ENCODE assay signal across 9 mouse cellular contexts in genomic region chr16:45608481-45608954, GRCm38 (mm10). TPM values are rescaled to one million over a fixed set of nuclear protein-coding genes. Genes with fewer than 3 reads are reported as not detected.
DNase-seq lines count a peak whose midpoint lies in the region; ATAC-seq lines count a peak whose summit lies in the region.
"Had no signal": no experiment of that assay in that cellular context is flagged by ENCODE, and none has a peak within 500 bp of the region (broad histone marks: within the 10 kb centered on the region; RNA-seq: fewer than 3 reads in every experiment).

No protein-coding gene starts in this region.

- H3K4me1 ChIP-seq in embryonic facial prominence, embryonic 11.5 days (ENCODE audit: control insufficient read depth, insufficient read depth, low read length): no peaks in the 10 kb centered on the region
- H3K4me1 ChIP-seq in embryonic facial prominence, embryonic 10.5 days: no peaks in the 10 kb centered on the region
- H3K4me1 ChIP-seq in kidney, embryonic 15.5 days: peaks cover 4% of the 10 kb centered on the region; the same call in 1 of the 2 replicates

- H3K9me3 ChIP-seq in embryonic facial prominence, embryonic 11.5 days (replicated peaks; ENCODE audit: control insufficient read depth, low read length): no peaks in the 10 kb centered on the region
- H3K9me3 ChIP-seq in embryonic facial prominence, embryonic 10.5 days: no peaks in the 10 kb centered on the region
- H3K9me3 ChIP-seq in kidney, embryonic 15.5 days (replicated peaks): no peaks in the 10 kb centered on the region

- H3K27ac ChIP-seq in embryonic facial prominence, embryonic 11.5 days (replicated peaks; ENCODE audit: low read depth, low read length): no peak overlapping the region
- no peak overlapping the region for H3K27ac ChIP-seq in embryonic facial prominence, embryonic 10.5 days (replicated peaks)
- H3K27ac ChIP-seq in kidney, embryonic 15.5 days: peak overlapping the region; percentile 1; the same call in 1 of the 2 replicates

- H3K4me3 ChIP-seq in embryonic facial prominence, embryonic 11.5 days (ENCODE audit: low read depth, low read length): no peak overlapping the region
- H3K4me3 ChIP-seq in embryonic facial prominence, embryonic 10.5 days: no peak overlapping the region
- H3K4me3 ChIP-seq in kidney, embryonic 15.5 days (replicated peaks): no peak overlapping the region

- H3K27me3 ChIP-seq in embryonic facial prominence, embryonic 11.5 days (ENCODE audit: control insufficient read depth, insufficient read depth, low read length): no peaks in the 10 kb centered on the region
- no peaks in the 10 kb centered on the region for H3K27me3 ChIP-seq in embryonic facial prominence, embryonic 10.5 days (replicated peaks; ENCODE audit: low read depth, poor library complexity, severe bottlenecking)
- no peaks in the 10 kb centered on the region for H3K27me3 ChIP-seq in kidney, embryonic 15.5 days

- no peak for ATAC-seq in embryonic facial prominence, embryonic 11.5 days (replicated peaks; ENCODE audit: insufficient number of reproducible peaks, low FRiP score, low TSS enrichment, low read depth)
- ATAC-seq in kidney, embryonic 15.5 days (replicated peaks; ENCODE audit: low FRiP score): peak; percentile 66

- H3K4me2 ChIP-seq in embryonic facial prominence, embryonic 11.5 days (ENCODE audit: low read depth, low read length): no peak overlapping the region
- no peak overlapping the region for H3K4me2 ChIP-seq in kidney, embryonic 15.5 days

- no peaks in the 10 kb centered on the region for H3K36me3 ChIP-seq in embryonic facial prominence, embryonic 11.5 days (replicated peaks; ENCODE audit: control insufficient read depth, insufficient read depth, low read depth, low read length)
- H3K36me3 ChIP-seq in embryonic facial prominence, embryonic 10.5 days (replicated peaks): no peaks in the 10 kb centered on the region
- no peaks in the 10 kb centered on the region for H3K36me3 ChIP-seq in kidney, embryonic 15.5 days

- DNase-seq in embryonic facial prominence, embryonic 11.5 days (ENCODE audit: low spot score): peak; percentile 18
- DNase-seq in embryonic facial prominence, embryonic 10.5 days (ENCODE audit: low spot score): no peak
- peak; percentile 8 for DNase-seq in right cerebral cortex, adult 18-20 months
- DNase-seq in right cerebral cortex, postnatal 36 days (ENCODE audit: low spot score in 2 of 2): no peak
- peak; percentile 29 to 42 for DNase-seq in lung, postnatal 4 days
- DNase-seq in gastrocnemius, postnatal 4 days (ENCODE audit: low spot score in 2 of 2): no peak
- DNase-seq in c-Kit-positive CD71-positive TER-119-positive erythroid progenitor cells, embryonic 14.5 days (ENCODE audit: low spot score): no peak

- no peak overlapping the region for H3K9ac ChIP-seq in embryonic facial prominence, embryonic 11.5 days (replicated peaks; ENCODE audit: low read length)
- H3K9ac ChIP-seq in kidney, embryonic 15.5 days: no peak overlapping the region

- 50% methylated on average over 4 of the region's 4 CpGs for WGBS in embryonic facial prominence, embryonic 11.5 days
- 47% methylated on average over 4 of the region's 4 CpGs for WGBS in embryonic facial prominence, embryonic 10.5 days
- WGBS in kidney, embryonic 15.5 days: 25% methylated on average over 4 of the region's 4 CpGs

RNA-seq across cellular contexts. Expression of gene Gcsam, which starts 1.7 kb away (rescaled TPM):
- 0.15 and 0.32 TPM in 2 replicates for polyA plus RNA-seq in embryonic facial prominence, embryonic 11.5 days (2014; fragmentation: Nextera tagmentation; extraction: Ambion mirVana)
- polyA plus RNA-seq in embryonic facial prominence, embryonic 10.5 days (2016; fragmentation: Nextera tagmentation; extraction: Ambion mirVana): 0.10 TPM in 1 of 2 replicates, not detected in the other
- 0.08 and 0.18 TPM in 2 replicates for polyA plus RNA-seq in kidney, embryonic 15.5 days (2015; fragmentation: Nextera tagmentation; extraction: Ambion mirVana)
- under 1 TPM; 0.57 to 0.74 TPM for total RNA-seq in gastrocnemius, postnatal 4 days (2021)
- total RNA-seq: layer of hippocampus, postnatal 10 days had no signal

RNA-seq across cellular contexts. Expression of gene BC016579, which starts 45.4 kb away (rescaled TPM):
- polyA plus RNA-seq in embryonic facial prominence, embryonic 11.5 days (2014; fragmentation: Nextera tagmentation; extraction: Ambion mirVana): 0.15 and 0.18 TPM in 2 replicates
- 0.09 TPM in 1 of 2 replicates, not detected in the other for polyA plus RNA-seq in embryonic facial prominence, embryonic 10.5 days (2016; fragmentation: Nextera tagmentation; extraction: Ambion mirVana)
- 0.23 and 0.30 TPM in 2 replicates for polyA plus RNA-seq in kidney, embryonic 15.5 days (2015; fragmentation: Nextera tagmentation; extraction: Ambion mirVana)
- not detected for total RNA-seq in gastrocnemius, postnatal 4 days (2021)
- total RNA-seq: layer of hippocampus, postnatal 10 days had no signal

Comparison
In these comparisons a context has a peak if more than half of its experiments do, and no peak if none do; other contexts are left out.
1. DNase-seq: peak in embryonic facial prominence, embryonic 11.5 days (single experiment), right cerebral cortex, adult 18-20 months (single experiment) and lung, postnatal 4 days (2 of 2); none in embryonic facial prominence, embryonic 10.5 days (single experiment), right cerebral cortex, postnatal 36 days (0 of 2), gastrocnemius, postnatal 4 days (0 of 2) and c-Kit-positive CD71-positive TER-119-positive erythroid progenitor cells, embryonic 14.5 days (single experiment).